In genomic region chr5:22360510-22360909, GRCm38 (mm10) we compare ENCODE assay signal across 30 mouse cellular contexts. TPM values are rescaled to one million over a fixed set of nuclear protein-coding genes. Genes with fewer than 3 reads are reported as not detected.
DNase-seq lines count a peak whose midpoint lies in the region; ATAC-seq lines count a peak whose summit lies in the region.
"Had no signal": no experiment of that assay in that cellular context is flagged by ENCODE, and none has a peak within 500 bp of the region (broad histone marks: within the 10 kb centered on the region; RNA-seq: fewer than 3 reads in every experiment).

No protein-coding gene starts in this region.

- H3K9ac ChIP-seq in heart, embryonic 11.5 days (ENCODE audit: low read depth, low read length): no peak overlapping the region
- H3K9ac ChIP-seq: embryonic facial prominence, embryonic 13.5 days; forebrain, embryonic 15.5 days; hindbrain, embryonic 13.5 days; liver, embryonic 13.5 days; midbrain, embryonic 13.5 days; neural tube, embryonic 15.5 days had no signal

- no peaks in the 10 kb centered on the region for H3K9me3 ChIP-seq in heart, embryonic 11.5 days (replicated peaks; ENCODE audit: control insufficient read depth, low read length)
- H3K9me3 ChIP-seq: embryonic facial prominence, embryonic 13.5 days; forebrain, embryonic 10.5 days; forebrain, embryonic 15.5 days; heart, embryonic 10.5 days; hindbrain, embryonic 13.5 days; liver, embryonic 13.5 days; midbrain, embryonic 13.5 days; neural tube, embryonic 15.5 days had no signal

- WGBS in heart, embryonic 11.5 days (ENCODE audit: insufficient replicate concordance): 69% methylated on average over 9 of the region's 9 CpGs

- ATAC-seq in hematopoietic stem cell, adult 5-6 weeks (replicated peaks in 1 of 2; ENCODE audit: insufficient read depth in 1 of 2, low FRiP score in 2 of 2, low TSS enrichment in 1 of 2, low read depth in 1 of 2, poor library complexity in 2 of 2, severe bottlenecking in 2 of 2): peak; percentile 46 to 58; a peak in 3 of 4 replicates
- no peak for ATAC-seq in monocyte, adult 5-6 weeks (replicated peaks; ENCODE audit: insufficient number of reproducible peaks, low FRiP score, low TSS enrichment, poor library complexity, severe bottlenecking)
- no peak for ATAC-seq in heart, embryonic 11.5 days (replicated peaks; ENCODE audit: insufficient number of reproducible peaks, low FRiP score, low TSS enrichment)
- ATAC-seq: forebrain, embryonic 15.5 days; lung, postnatal 0 days; midbrain, embryonic 13.5 days had no signal

- DNase-seq in CD4-positive helper T cell, adult 2 months (ENCODE audit: low read depth, low spot score): peak; percentile 44
- DNase-seq in ES-CJ7 (ENCODE audit: low read depth, low spot score): peak; percentile 38
- peak; percentile 24 for DNase-seq in splenic B cell, adult 2 months (ENCODE audit: low read depth, low spot score)
- DNase-seq in heart, adult 18-20 months: no peak
- DNase-seq: adrenal gland, postnatal 10 days; cerebellum, adult 8-10 months; cerebellum, postnatal 36 days; embryo, embryonic 11 days; gastrocnemius, postnatal 36 days; heart, postnatal 36 days; kidney, adult 11 months; kidney, postnatal 25 days; liver, embryonic 13.5 days; lung, adult 18-20 months; lung, postnatal 4 days; retina, postnatal 1 day; right cerebral cortex, postnatal 14 days; thymus, postnatal 14 days had no signal

- no peaks in the 10 kb centered on the region for H3K4me1 ChIP-seq in heart, embryonic 11.5 days (ENCODE audit: control insufficient read depth, insufficient read depth, low read length)
- H3K4me1 ChIP-seq: embryonic facial prominence, embryonic 13.5 days; forebrain, embryonic 10.5 days; heart, embryonic 10.5 days; hindbrain, embryonic 13.5 days; midbrain, embryonic 13.5 days had no signal

- H3K4me3 ChIP-seq in heart, embryonic 11.5 days (ENCODE audit: low read depth, low read length): no peak overlapping the region
- H3K4me3 ChIP-seq: embryonic facial prominence, embryonic 13.5 days; forebrain, embryonic 10.5 days; forebrain, embryonic 15.5 days; heart, embryonic 10.5 days; hindbrain, embryonic 13.5 days; left cerebral cortex, adult 2 months; liver, embryonic 13.5 days; midbrain, embryonic 13.5 days; neural tube, embryonic 15.5 days had no signal

- no peaks in the 10 kb centered on the region for H3K27me3 ChIP-seq in splenic B cell, adult 2 months (ENCODE audit: control insufficient read depth, insufficient read depth, low read length, poor library complexity, severe bottlenecking)
- H3K27me3 ChIP-seq in heart, embryonic 11.5 days (ENCODE audit: control insufficient read depth, insufficient read depth, low read length): no peaks in the 10 kb centered on the region
- H3K27me3 ChIP-seq: embryonic facial prominence, embryonic 13.5 days; forebrain, embryonic 15.5 days; hindbrain, embryonic 13.5 days; liver, embryonic 13.5 days; midbrain, embryonic 13.5 days; neural tube, embryonic 15.5 days had no signal

- H3K4me2 ChIP-seq in heart, embryonic 11.5 days: no peak overlapping the region
- H3K4me2 ChIP-seq: embryonic facial prominence, embryonic 13.5 days; forebrain, embryonic 15.5 days; hindbrain, embryonic 13.5 days; liver, embryonic 13.5 days; midbrain, embryonic 13.5 days; neural tube, embryonic 15.5 days had no signal

- no peaks in the 10 kb centered on the region for H3K36me3 ChIP-seq in splenic B cell, adult 2 months (ENCODE audit: control insufficient read depth, insufficient read depth, low read length, poor library complexity, severe bottlenecking)
- no peaks in the 10 kb centered on the region for H3K36me3 ChIP-seq in heart, embryonic 11.5 days (ENCODE audit: control insufficient read depth, insufficient read depth, low read length)
- H3K36me3 ChIP-seq: embryonic facial prominence, embryonic 13.5 days; forebrain, embryonic 10.5 days; forebrain, embryonic 15.5 days; heart, embryonic 10.5 days; hindbrain, embryonic 13.5 days; liver, embryonic 13.5 days; midbrain, embryonic 13.5 days; neural tube, embryonic 15.5 days had no signal

- H3K27ac ChIP-seq in heart, embryonic 11.5 days (ENCODE audit: low read depth, low read length): no peak overlapping the region
- H3K27ac ChIP-seq: embryonic facial prominence, embryonic 13.5 days; forebrain, embryonic 10.5 days; forebrain, embryonic 15.5 days; heart, embryonic 10.5 days; hindbrain, embryonic 13.5 days; left cerebral cortex, adult 2 months; liver, embryonic 13.5 days; midbrain, embryonic 13.5 days; neural tube, embryonic 15.5 days had no signal

RNA-seq across cellular contexts. Expression of gene Reln, which starts 16.0 kb away (rescaled TPM):
- total RNA-seq in hematopoietic stem cell, adult 5-6 weeks (2017): 0.63 TPM in 1 of 2 replicates, not detected in the other
- total RNA-seq in monocyte, adult 5-6 weeks (2017): 0.57 to 7.5 TPM (median 0.85 TPM) in 3 replicates
- total RNA-seq in heart, adult 18-20 months (2021): 1 to 10 TPM; 2.2 to 3.4 TPM
- 6.4 and 6.5 TPM in 2 replicates for polyA plus RNA-seq in heart, embryonic 11.5 days (2014; fragmentation: Nextera tagmentation; extraction: Ambion mirVana)

Comparison
In these comparisons a context has a peak if more than half of its experiments do, and no peak if none do; other contexts are left out.
1. DNase-seq: peak in CD4-positive helper T cell, adult 2 months (single experiment), ES-CJ7 (single experiment) and splenic B cell, adult 2 months (single experiment); none in heart, adult 18-20 months (0 of 2).
2. ATAC-seq: peak in hematopoietic stem cell, adult 5-6 weeks (2 of 2); none in monocyte, adult 5-6 weeks (single experiment) and heart, embryonic 11.5 days (single experiment).